Mouse (Mus musculus): Measurements from ENCODE around the gene Gstm6.
"Not testable (repeated sequence)": the region's sequence is repeated elsewhere in the genome, so short reads cannot be mapped to it uniquely, and the experiment has no call there.

Gstm6 gene

DNA sequence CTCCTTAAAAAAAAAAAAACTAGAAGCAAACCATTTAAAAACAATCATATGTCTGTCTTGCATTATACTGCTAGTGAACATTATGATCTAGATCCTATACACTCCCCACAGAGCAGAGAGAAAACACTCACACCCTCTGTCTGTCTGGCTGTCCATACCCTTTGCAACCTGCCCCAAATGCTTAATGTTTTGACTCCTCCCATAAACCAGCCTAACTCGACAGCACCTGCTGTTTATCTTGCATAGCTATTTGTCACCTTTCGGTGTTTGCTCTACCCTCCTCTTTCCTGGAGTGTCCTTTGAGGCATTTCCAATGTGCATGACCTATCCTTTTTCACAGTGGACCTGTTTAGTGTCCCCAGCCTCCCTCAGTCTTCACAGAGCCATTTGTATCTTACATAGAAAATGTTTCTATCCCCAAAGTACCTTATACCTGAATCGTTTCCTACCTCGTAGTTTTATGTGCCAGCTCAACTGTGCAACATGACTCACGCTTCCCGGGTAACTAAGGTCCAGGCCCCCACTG, 48.3 kb downstream of the Gstm6 start:
- DNase-seq (ENCODE audit: low read depth in 1 of 2, low spot score in 2 of 2) = no peak

- DNase-seq (ENCODE audit: low read depth in 1 of 2, low spot score in 2 of 2) = not testable (repeated sequence)
Observed at GRCm38 (mm10) chr3:107889236-107889635, 54.3 kb downstream of the Gstm6 start.
